Mouse (Mus musculus): ENCODE measurements at regions not wholly inside any gene's neighbourhood (a gene's known extent, or its start where the extent isn't known, plus 50 kb on each side); places are given as distances from the start of the nearest gene placed in this dataset.
"Not testable (repeated sequence)": the region's sequence is repeated elsewhere in the genome, so short reads cannot be mapped to it uniquely, and the experiment has no call there.

GRCm38 (mm10) chrX:4136135-4136534 lies 60.2 kb upstream of the Btbd35f28 start:
- H3K27me3 ChIP-seq (ENCODE audit: control insufficient read depth, insufficient read depth, low read length); H3K27ac ChIP-seq (ENCODE audit: control insufficient read depth, insufficient read depth, low read length); H3K4me1 ChIP-seq (replicated peaks; ENCODE audit: control insufficient read depth, insufficient read depth, low read length); H3K4me3 ChIP-seq (ENCODE audit: control insufficient read depth, insufficient read depth, low read length); H3K36me3 ChIP-seq (ENCODE audit: control insufficient read depth, insufficient read depth, low read length): not testable (repeated sequence)
- WGBS, result 92% methylated on average over 6 of the region's 8 CpGs
- peak; percentile 5 for DNase-seq

All from thymus, adult 2 months (tissue).